Mouse (Mus musculus) stomach, embryonic 14.5 days (tissue): ENCODE measurements at regions not wholly inside any gene's neighbourhood (a gene's known extent, or its start where the extent isn't known, plus 50 kb on each side); places are given as distances from the start of the nearest gene placed in this dataset.

Experiments used
- ATAC-seq: fragments of 200-750 bp; cut with Nextera tagmentation; 2 replicates; pipeline ENCODE4 v1.8.0; 2017; ENCODE audit warnings: low read depth, moderate TSS enrichment; ENCODE audit not compliant: insufficient number of reproducible peaks, insufficient read depth, low FRiP score
- H3K27ac ChIP-seq: fragments of 300-500 bp; sonication (generic); 2 replicates; pipeline ENCODE4 v1.5.1; 2014; ENCODE audit warnings: mild to moderate bottlenecking, low read length, moderate library complexity, mixed read lengths
- H3K27me3 ChIP-seq: fragments of 300-500 bp; sonication (generic); 2 replicates; pipeline ENCODE4 v1.6.1; 2014; ENCODE audit warnings: low read length, control low read depth, mixed read lengths; ENCODE audit not compliant: control insufficient read depth, insufficient read depth
- H3K36me3 ChIP-seq: fragments of 300-500 bp; sonication (generic); 2 replicates; pipeline ENCODE4 v1.6.1; 2014; ENCODE audit warnings: mild to moderate bottlenecking, control low read depth, low read length, moderate library complexity, mixed read lengths; ENCODE audit not compliant: control insufficient read depth, insufficient read depth
- H3K4me1 ChIP-seq: fragments of 300-500 bp; sonication (generic); 2 replicates; pipeline ENCODE4 v1.6.1; 2014; ENCODE audit warnings: low read length, control low read depth, mixed read lengths; ENCODE audit not compliant: control insufficient read depth, insufficient read depth
- H3K4me2 ChIP-seq: fragments of 300-500 bp; sonication (generic); replicated peaks from 2 replicates; pipeline ENCODE4 v1.6.1; 2014; ENCODE audit warnings: low read depth, low read length, control low read depth
- H3K4me3 ChIP-seq: fragments of 300-500 bp; sonication (generic); 2 replicates; pipeline ENCODE4 v1.5.1; 2014; ENCODE audit warnings: low read depth, low read length, control low read depth
- H3K9ac ChIP-seq: fragments of 300-500 bp; sonication (generic); replicated peaks from 2 replicates; pipeline ENCODE4 v1.6.1; 2014; ENCODE audit warnings: low read depth, mild to moderate bottlenecking, control low read depth, low read length, moderate library complexity, mixed read lengths
- H3K9me3 ChIP-seq: fragments of 300-500 bp; sonication (generic); 2 replicates; pipeline ENCODE4 v1.6.1; 2016; ENCODE audit warnings: low read depth, low read length, control low read depth; ENCODE audit not compliant: control insufficient read depth
- WGBS: fragments of 180-500 bp; shearing (Covaris S2); extraction: QIAGEN DNeasy Blood & Tissue Kit; methylation state at CpG from one replicate; pipeline ENCODE4 v1.1.7; 2014; 5-methylcytosine and 5-hydroxymethylcytosine counted together

GRCm38 (mm10) chr1:118741286-118741685 is 113.5 kb downstream of the Tfcp2l1 start:
- Histone ChIP-seq H3K27ac (no peak overlapping the region), H3K9ac (no peak overlapping the region), H3K4me3 (no peak overlapping the region), H3K4me2 (no peak overlapping the region), H3K4me1 (no peaks in the 10 kb centered on the region), H3K36me3 (no peaks in the 10 kb centered on the region), H3K27me3 (no peaks in the 10 kb centered on the region), H3K9me3 (no peaks in the 10 kb centered on the region)
- WGBS: 83% methylated on average over 5 of the region's 5 CpGs
- no peak for ATAC-seq

- Histone ChIP-seq H3K27me3 (no peaks in the 10 kb centered on the region), H3K36me3 (no peaks in the 10 kb centered on the region), H3K27ac (no peak overlapping the region), H3K9ac (no peak overlapping the region), H3K4me1 (no peaks in the 10 kb centered on the region), H3K4me3 (no peak overlapping the region), H3K4me2 (no peak overlapping the region), H3K9me3 (no peaks in the 10 kb centered on the region)
- ATAC-seq: no peak
- 67% methylated on average over 5 of the region's 5 CpGs for WGBS
These were observed 120.5 kb downstream of the Tfcp2l1 start for GRCm38 (mm10) chr1:118748196-118748595.

DNA sequence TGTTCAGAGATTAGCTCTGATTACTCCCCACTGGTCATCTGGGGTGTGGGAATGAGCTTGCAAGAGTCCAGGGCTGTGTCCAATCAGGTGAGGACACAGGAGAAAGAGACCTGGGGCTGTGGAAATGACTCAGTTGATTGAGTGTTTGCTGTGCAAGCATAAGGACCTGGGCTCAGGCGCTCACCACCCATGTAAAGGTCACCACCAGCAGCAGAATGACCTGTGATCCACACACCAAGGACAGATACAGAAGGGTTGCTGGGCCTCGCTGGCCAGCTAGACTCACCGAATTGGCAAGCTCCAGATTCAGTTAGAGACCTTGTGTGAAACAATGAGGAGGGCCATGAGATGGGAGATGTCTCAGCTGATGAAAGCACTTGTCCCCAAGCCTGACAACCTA is 125.1 kb downstream of the Tfcp2l1 start:
- WGBS: 85% methylated on average over 3 of the region's 3 CpGs
- H3K9me3 ChIP-seq: no peaks in the 10 kb centered on the region
- H3K4me2 ChIP-seq: no peak overlapping the region
- H3K9ac ChIP-seq: no peak overlapping the region
- no peak overlapping the region for H3K4me3 ChIP-seq
- H3K4me1 ChIP-seq: no peaks in the 10 kb centered on the region
- H3K27ac ChIP-seq: no peak overlapping the region
- H3K36me3 ChIP-seq: no peaks in the 10 kb centered on the region
- H3K27me3 ChIP-seq: no peaks in the 10 kb centered on the region
- no peak for ATAC-seq

GRCm38 (mm10) chr1:118756171-118756865 is 128.6 kb downstream of the Tfcp2l1 start:
- H3K27me3 ChIP-seq: no peaks in the 10 kb centered on the region
- H3K9me3 ChIP-seq: no peaks in the 10 kb centered on the region
- H3K4me1 ChIP-seq: no peaks in the 10 kb centered on the region
- no peak overlapping the region for H3K27ac ChIP-seq
- H3K36me3 ChIP-seq: no peaks in the 10 kb centered on the region
- no peak; the same call in 1 of the 2 replicates for ATAC-seq
- H3K9ac ChIP-seq: no peak overlapping the region
- H3K4me3 ChIP-seq: no peak overlapping the region
- 45% methylated on average over 9 of the region's 9 CpGs for WGBS
- H3K4me2 ChIP-seq: no peak overlapping the region

DNA sequence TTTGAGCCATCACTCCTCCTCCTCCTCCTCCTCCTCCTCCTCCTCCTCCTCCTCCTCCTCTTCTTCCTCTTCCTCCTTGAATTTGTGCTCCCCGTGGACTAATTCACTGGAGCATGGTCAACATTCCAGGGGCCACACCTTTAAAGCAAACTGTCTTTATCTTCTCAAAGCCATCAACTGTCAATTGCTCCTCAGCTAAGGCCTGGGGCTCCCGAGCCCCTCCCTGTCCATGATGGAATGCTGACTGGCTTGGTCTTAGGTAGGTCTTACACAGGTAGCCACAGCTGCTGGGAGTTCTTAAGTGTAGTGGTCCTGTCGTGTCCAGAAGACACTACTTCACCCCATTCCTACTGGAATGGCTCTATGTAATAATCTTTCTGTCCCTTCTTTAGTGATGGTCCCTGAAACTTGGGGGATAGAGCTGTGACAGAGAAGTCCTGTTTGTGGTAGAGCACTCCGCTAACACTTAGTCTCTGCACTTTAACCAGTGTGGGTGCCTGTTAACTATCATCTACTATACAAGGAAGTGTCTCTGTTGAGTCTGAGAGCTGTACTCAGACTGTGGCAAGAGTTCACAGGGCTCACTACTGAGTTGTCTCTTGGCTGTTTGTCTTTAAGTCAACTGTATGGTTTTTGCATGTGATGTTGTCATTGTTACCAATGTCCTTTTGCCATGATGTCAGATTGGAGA is 129.7 kb downstream of the Tfcp2l1 start:
- no peaks in the 10 kb centered on the region for H3K4me1 ChIP-seq
- H3K9me3 ChIP-seq: no peaks in the 10 kb centered on the region
- no peak overlapping the region for H3K27ac ChIP-seq
- WGBS: 65% methylated on average over 3 of the region's 4 CpGs
- no peaks in the 10 kb centered on the region for H3K36me3 ChIP-seq
- H3K4me2 ChIP-seq: no peak overlapping the region
- no peaks in the 10 kb centered on the region for H3K27me3 ChIP-seq
- no peak overlapping the region for H3K9ac ChIP-seq
- ATAC-seq: no peak
- no peak overlapping the region for H3K4me3 ChIP-seq

- 77% methylated on average over 4 of the region's 4 CpGs for WGBS
- H3K27me3 ChIP-seq: no peaks in the 10 kb centered on the region
- no peaks in the 10 kb centered on the region for H3K9me3 ChIP-seq
- no peak overlapping the region for H3K9ac ChIP-seq
- no peak for ATAC-seq
- H3K4me2 ChIP-seq: no peak overlapping the region
- no peaks in the 10 kb centered on the region for H3K36me3 ChIP-seq
- no peak overlapping the region for H3K27ac ChIP-seq
- no peak overlapping the region for H3K4me3 ChIP-seq
- H3K4me1 ChIP-seq: no peaks in the 10 kb centered on the region
These were observed 130.3 kb downstream of the Tfcp2l1 start for GRCm38 (mm10) chr1:118758031-118758400.

DNA sequence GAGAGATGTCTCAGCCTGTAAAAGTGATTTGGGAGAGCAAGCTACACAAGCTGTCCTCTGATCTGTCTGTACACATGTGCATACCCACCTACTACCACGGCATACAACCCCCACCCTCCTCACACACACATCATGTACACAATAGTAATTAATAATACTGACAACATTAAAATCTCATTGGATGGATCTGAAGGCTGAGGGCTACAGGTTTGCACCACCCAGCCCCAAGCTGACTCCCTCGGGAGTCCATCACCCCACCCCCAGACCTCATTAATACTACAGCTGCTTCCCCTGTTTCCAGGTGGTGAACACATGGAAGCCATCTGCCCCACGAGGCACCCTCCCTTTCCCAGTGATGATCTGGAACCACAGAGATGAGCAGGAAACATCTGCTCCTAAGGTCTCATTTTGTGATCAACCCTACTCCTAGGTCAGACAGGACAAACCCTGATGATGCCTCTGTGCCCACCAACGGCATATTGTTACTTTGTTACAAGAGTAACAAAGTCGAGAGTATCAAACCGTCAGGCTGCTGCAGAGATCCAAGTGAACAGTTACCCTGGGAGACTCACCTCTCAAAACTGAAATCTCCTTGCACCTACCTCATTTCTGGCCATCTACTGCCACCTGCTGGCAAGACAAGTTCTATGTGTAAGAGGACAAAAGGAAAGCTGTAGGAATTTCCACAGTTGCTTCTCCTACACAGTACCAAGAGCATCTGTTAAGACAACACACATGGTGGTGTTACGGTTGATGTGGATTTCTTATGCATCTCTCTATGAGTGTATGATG is 131.6 kb downstream of the Tfcp2l1 start:
- Histone ChIP-seq H3K27ac (no peak overlapping the region), H3K4me2 (no peak overlapping the region), H3K36me3 (no peaks in the 10 kb centered on the region), H3K9me3 (no peaks in the 10 kb centered on the region), H3K4me3 (no peak overlapping the region), H3K4me1 (no peaks in the 10 kb centered on the region), H3K9ac (no peak overlapping the region), H3K27me3 (no peaks in the 10 kb centered on the region)
- ATAC-seq: peak; percentile 53; the same call in 1 of the 2 replicates
- 28% methylated on average over 7 of the region's 7 CpGs for WGBS

GRCm38 (mm10) chr1:118765525-118765924 is 137.8 kb downstream of the Tfcp2l1 start:
- WGBS: 60% methylated on average over 9 of the region's 9 CpGs
- Histone ChIP-seq H3K9ac (no peak overlapping the region), H3K9me3 (no peaks in the 10 kb centered on the region), H3K27me3 (no peaks in the 10 kb centered on the region), H3K36me3 (no peaks in the 10 kb centered on the region), H3K4me3 (no peak overlapping the region), H3K4me1 (no peaks in the 10 kb centered on the region), H3K27ac (no peak overlapping the region), H3K4me2 (no peak overlapping the region)
- ATAC-seq: no peak
